Mouse (Mus musculus): ENCODE data around the gene Lipt2.

DNA sequence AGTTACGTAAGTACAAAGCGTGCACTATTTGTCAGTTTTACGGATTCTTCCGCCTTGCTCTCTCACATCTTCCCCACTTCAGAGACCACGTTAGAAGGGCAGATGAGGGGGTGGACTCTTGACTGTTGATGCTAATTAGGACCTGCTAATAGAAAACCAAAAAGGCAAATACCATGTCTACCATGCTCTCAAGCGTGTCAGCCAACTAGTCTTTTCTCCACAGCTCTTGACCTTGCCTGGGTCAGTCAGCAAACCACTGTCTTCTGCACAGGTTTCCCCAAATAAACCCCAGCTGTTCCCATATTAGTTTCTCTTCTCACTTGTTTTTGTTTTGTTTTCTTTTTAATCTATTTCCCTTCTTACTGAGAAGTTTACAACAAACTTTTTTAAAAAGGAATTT lies 44.8 kb upstream of the Lipt2 start:
- TF ChIP-seq CTCF (conservative IDR thresholded peaks at IDR 0.05; ENCODE audit: insufficient read depth, insufficient read length, low read depth, low read length) (no peak), POLR2A (IDR thresholded peaks at IDR 0.05; ENCODE audit: low read depth, low read length) (no peak)

Measured in kidney, adult 2 months (tissue).